Mouse (Mus musculus) ES-Bruce4 (cell line): ENCODE results near the gene Ttc37. TPM values are rescaled to one million over a fixed set of nuclear protein-coding genes. Genes with fewer than 3 reads are reported as not detected.

Experiments
- H3K27ac ChIP-seq: 2 replicates; pipeline ENCODE4 v1.5.1; 2012; ENCODE audit warnings: low read length, inconsistent platforms; ENCODE audit not compliant: insufficient read depth
- H3K27me3 ChIP-seq: 2 replicates; pipeline ENCODE4 v1.6.1; 2012; ENCODE audit warnings: mild to moderate bottlenecking, low read length, inconsistent platforms; ENCODE audit not compliant: control insufficient read depth, poor library complexity, insufficient read depth, severe bottlenecking
- H3K36me3 ChIP-seq: 2 replicates; pipeline ENCODE4 v1.6.1; 2012; ENCODE audit warnings: inconsistent platforms, mild to moderate bottlenecking, low read length, moderate library complexity; ENCODE audit not compliant: control insufficient read depth, poor library complexity, insufficient read depth, severe bottlenecking
- H3K4me1 ChIP-seq: one replicate; pipeline ENCODE4 v1.8.1; 2011; ENCODE audit warnings: low read length; ENCODE audit not compliant: control insufficient read depth, insufficient read depth
- H3K4me3 ChIP-seq: 2 replicates; pipeline ENCODE4 v1.5.1; 2011; ENCODE audit warnings: low read depth, mild to moderate bottlenecking, low read length
- H3K9ac ChIP-seq: 2 replicates; pipeline ENCODE4 v1.6.1; 2012; ENCODE audit warnings: low read depth, mild to moderate bottlenecking, inconsistent platforms; ENCODE audit not compliant: poor library complexity, severe bottlenecking
- H3K9me3 ChIP-seq: replicated peaks from 2 replicates; pipeline ENCODE4 v1.6.1; 2012; ENCODE audit warnings: mild to moderate bottlenecking, low read length, inconsistent platforms; ENCODE audit not compliant: control insufficient read depth, poor library complexity, insufficient read depth, severe bottlenecking
- CTCF ChIP-seq: IDR thresholded peaks from one replicate; pipeline ENCODE4 v1.8.1; 2011; ENCODE audit warnings: low read depth, low read length
- EP300 ChIP-seq: IDR thresholded peaks from 2 replicates; pipeline ENCODE4 v1.6.1; 2011; ENCODE audit warnings: low read depth, low read length; ENCODE audit not compliant: insufficient read depth
- POLR2A ChIP-seq: IDR thresholded peaks from one replicate; pipeline ENCODE4 v1.8.1; 2011; ENCODE audit warnings: low read length; ENCODE audit not compliant: insufficient read depth
- polyA plus RNA-seq: library from polyadenylated mRNA; stranded (reverse); fragments of >200 nt; gene quantifications from 2 replicates; pipeline ENCODE4 v1.2.4, GENCODE M21; 2011; ENCODE audit warnings: low read depth; ENCODE audit not compliant: missing spikeins, insufficient read depth, insufficient read length

Gene Ttc37
- polyA plus RNA-seq, 1 experiment, result 30.0 TPM

- H3K4me1 ChIP-seq, result no peaks in the 10 kb centered on the region
- TF ChIP-seq CTCF (no peak), EP300 (no peak), POLR2A (no peak)
- H3K4me3 ChIP-seq, result no peak overlapping the region
- no peaks in the 10 kb centered on the region for H3K9me3 ChIP-seq
- H3K27ac ChIP-seq, result no peak overlapping the region
- no peak overlapping the region for H3K9ac ChIP-seq
- H3K36me3 ChIP-seq, result no peaks in the 10 kb centered on the region
- peaks cover 4% of the 10 kb centered on the region; the same call in 1 of the 2 replicates for H3K27me3 ChIP-seq
Measured at GRCm38 (mm10) chr13:76059591-76059990, 38.9 kb upstream of the Ttc37 start.

DNA sequence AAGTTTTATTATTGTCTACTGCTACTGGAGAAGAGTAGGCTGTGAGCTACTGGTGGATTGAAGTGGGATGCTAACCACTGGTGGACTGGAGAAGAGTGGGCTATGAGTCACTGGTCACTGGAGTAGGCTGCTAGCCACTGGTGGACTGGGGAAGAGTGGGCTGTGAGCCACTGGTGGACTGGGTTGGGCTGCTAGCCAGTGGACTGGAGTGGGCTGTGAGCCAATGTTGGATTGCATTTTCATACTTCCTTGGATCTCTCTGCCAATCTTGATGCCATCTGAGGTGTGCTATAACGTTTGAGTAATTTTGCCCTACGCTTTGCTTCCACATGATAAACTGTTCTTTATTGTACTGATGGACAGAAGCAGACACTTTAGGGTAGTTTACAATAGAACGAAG is 36.4 kb upstream of the Ttc37 start:
- H3K9me3 ChIP-seq, result no peaks in the 10 kb centered on the region
- no peaks in the 10 kb centered on the region for H3K4me1 ChIP-seq
- no peaks in the 10 kb centered on the region for H3K36me3 ChIP-seq
- TF ChIP-seq CTCF, result no peak
- no peak for TF ChIP-seq EP300
- TF ChIP-seq POLR2A, result no peak
- H3K9ac ChIP-seq, result no peak overlapping the region
- no peak overlapping the region for H3K4me3 ChIP-seq
- no peaks in the 10 kb centered on the region for H3K27me3 ChIP-seq
- no peak overlapping the region for H3K27ac ChIP-seq

GRCm38 (mm10) chr13:76062569-76062968 is 36.0 kb upstream of the Ttc37 start:
- H3K9ac ChIP-seq, result no peak overlapping the region
- H3K4me3 ChIP-seq, result no peak overlapping the region
- no peaks in the 10 kb centered on the region for H3K36me3 ChIP-seq
- H3K9me3 ChIP-seq, result no peaks in the 10 kb centered on the region
- TF ChIP-seq POLR2A, result no peak
- TF ChIP-seq EP300, result no peak
- TF ChIP-seq CTCF, result no peak
- no peaks in the 10 kb centered on the region for H3K4me1 ChIP-seq
- H3K27ac ChIP-seq, result no peak overlapping the region
- no peaks in the 10 kb centered on the region for H3K27me3 ChIP-seq

DNA sequence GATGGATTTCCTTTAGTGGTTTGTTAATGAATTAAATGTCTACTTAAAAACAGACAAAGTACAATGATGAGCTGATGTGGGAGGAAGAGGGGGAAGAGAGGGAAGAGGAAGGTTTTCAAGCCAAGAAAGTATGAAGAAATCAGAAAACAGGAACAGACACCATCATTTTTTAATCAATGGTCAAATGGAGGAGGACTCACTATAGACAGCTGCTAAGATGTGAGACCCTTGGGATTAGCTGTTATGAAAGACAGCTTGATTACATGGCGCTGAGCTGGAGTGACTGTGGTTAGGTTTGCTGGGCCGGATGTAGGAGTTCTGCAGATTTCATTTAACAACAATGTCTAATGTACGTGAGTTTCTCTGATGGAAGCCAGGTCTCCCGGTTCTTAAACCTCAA is 35.0 kb upstream of the Ttc37 start:
- no peaks in the 10 kb centered on the region for H3K9me3 ChIP-seq
- H3K27me3 ChIP-seq, result no peaks in the 10 kb centered on the region
- no peak overlapping the region for H3K27ac ChIP-seq
- H3K4me3 ChIP-seq, result no peak overlapping the region
- no peak overlapping the region for H3K9ac ChIP-seq
- H3K36me3 ChIP-seq, result no peaks in the 10 kb centered on the region
- TF ChIP-seq POLR2A, result no peak
- no peak for TF ChIP-seq CTCF
- no peak for TF ChIP-seq EP300
- no peaks in the 10 kb centered on the region for H3K4me1 ChIP-seq

DNA sequence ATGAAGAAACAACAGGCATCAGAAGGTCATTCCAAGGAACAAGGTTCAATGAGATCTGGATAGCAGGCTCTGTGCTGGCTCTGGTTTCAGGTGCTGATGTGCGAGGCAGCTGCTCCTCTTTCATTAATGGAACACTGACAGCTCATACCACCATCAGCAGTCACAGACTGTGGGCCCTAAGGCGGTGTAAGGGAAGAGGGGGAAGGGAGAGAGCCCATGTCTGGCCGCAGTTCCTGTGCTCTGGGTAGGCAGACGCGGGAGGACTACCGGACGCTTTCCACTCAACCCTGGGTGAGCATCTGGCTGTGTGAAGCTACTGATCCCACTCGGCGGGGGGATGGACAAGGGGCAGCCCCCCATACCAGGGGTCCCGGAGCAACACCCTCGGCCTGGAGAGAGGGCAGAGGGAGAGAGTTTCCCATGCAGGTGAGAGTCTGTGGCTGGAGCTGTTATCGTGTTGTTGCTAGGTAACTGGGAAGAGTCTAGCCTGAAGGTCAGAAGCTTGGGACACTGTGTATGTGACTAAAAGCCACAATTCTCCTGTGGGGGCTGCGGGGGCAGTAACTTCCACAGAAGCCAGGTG is 34.1 kb upstream of the Ttc37 start:
- no peaks in the 10 kb centered on the region for H3K9me3 ChIP-seq
- H3K4me1 ChIP-seq, result no peaks in the 10 kb centered on the region
- H3K36me3 ChIP-seq, result no peaks in the 10 kb centered on the region
- no peaks in the 10 kb centered on the region for H3K27me3 ChIP-seq
- peak overlapping the region; percentile 49 for H3K4me3 ChIP-seq
- H3K9ac ChIP-seq, result no peak overlapping the region
- TF ChIP-seq CTCF (no peak), POLR2A (no peak), EP300 (no peak)
- H3K27ac ChIP-seq, result no peak overlapping the region

DNA sequence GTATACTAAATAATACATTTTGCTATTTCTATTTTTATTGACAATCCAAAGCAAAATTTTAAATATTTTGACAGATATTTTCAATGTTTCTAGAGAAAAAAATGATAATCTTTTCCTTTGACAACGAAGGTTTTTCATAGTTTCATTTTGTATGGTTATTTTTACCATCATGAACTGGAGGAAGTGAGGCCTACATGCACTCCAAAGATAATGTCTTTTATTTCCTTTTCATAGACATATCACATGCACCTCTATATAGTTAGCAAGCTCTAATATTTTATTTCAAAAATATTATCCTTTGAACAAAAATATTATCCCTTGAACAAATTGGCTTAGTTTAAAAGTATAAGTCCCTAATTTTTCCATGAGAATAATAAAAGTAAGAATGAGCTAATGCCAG is 24.2 kb upstream of the Ttc37 start:
- no peaks in the 10 kb centered on the region for H3K36me3 ChIP-seq
- no peak overlapping the region for H3K4me3 ChIP-seq
- H3K4me1 ChIP-seq, result no peaks in the 10 kb centered on the region
- H3K9me3 ChIP-seq, result no peaks in the 10 kb centered on the region
- H3K27me3 ChIP-seq, result no peaks in the 10 kb centered on the region
- no peak for TF ChIP-seq POLR2A
- TF ChIP-seq CTCF, result no peak
- no peak for TF ChIP-seq EP300
- H3K9ac ChIP-seq, result no peak overlapping the region
- H3K27ac ChIP-seq, result no peak overlapping the region
